Mouse (Mus musculus): ENCODE results near the gene Rsbn1l. TPM values are rescaled to one million over a fixed set of nuclear protein-coding genes. Genes with fewer than 3 reads are reported as not detected.

Rsbn1l gene
- polyA plus RNA-seq, 1 experiment from 2014 or later = 6.6 TPM

DNA sequence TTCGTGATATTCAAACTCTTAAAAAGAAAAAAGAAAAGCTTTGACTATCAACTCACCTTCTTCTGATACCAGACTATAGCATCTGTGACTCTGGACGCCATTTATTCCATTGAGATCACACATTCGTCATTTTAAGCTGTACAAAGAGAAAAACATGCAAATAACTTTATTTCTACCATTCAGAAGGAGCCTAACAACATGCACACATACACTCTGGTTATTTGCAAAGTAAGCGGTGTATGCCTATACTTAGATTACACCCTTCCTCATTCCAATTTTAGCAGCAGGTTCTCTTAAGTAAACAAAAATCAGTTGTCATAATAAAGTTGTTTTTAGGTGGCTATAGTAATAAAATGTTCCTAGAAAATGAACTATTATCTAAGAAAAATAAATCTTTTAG is 101.1 kb downstream of the Rsbn1l start:
- H3K27me3 ChIP-seq (replicated peaks) = no peaks in the 10 kb centered on the region
- H3K4me2 ChIP-seq = no peak overlapping the region
- H3K4me3 ChIP-seq = no peak overlapping the region
- 75% methylated on average over 4 of the region's 4 CpGs for WGBS (ENCODE audit: insufficient replicate concordance)
- peaks cover 11% of the 10 kb centered on the region for H3K36me3 ChIP-seq
- H3K4me1 ChIP-seq = no peaks in the 10 kb centered on the region
- H3K9ac ChIP-seq = no peak overlapping the region
- no peak for ATAC-seq
- H3K27ac ChIP-seq = no peak overlapping the region
- no peaks in the 10 kb centered on the region for H3K9me3 ChIP-seq (replicated peaks)

DNA sequence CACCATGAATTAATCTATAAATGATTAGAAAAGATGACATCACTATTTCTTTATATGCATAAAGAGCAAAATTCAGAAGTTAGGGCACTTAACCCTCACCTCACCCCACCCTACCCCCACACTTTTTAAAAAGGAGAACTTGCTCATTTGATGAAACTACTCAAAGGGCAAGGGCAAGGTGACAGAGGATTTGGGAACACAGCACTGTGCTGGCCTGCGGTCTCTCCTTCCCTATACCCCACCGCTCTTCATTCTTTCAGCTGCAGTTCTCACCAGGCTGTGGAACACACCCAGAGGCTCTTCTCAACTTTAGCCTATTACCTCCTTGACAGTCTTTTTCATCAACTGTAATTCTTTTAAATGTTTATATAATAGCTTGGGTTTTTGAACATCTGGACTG is 109.2 kb downstream of the Rsbn1l start:
- ATAC-seq = no peak
- no peaks in the 10 kb centered on the region for H3K36me3 ChIP-seq
- H3K4me3 ChIP-seq = no peak overlapping the region
- no peak overlapping the region for H3K4me2 ChIP-seq
- H3K27me3 ChIP-seq (replicated peaks) = no peaks in the 10 kb centered on the region
- H3K27ac ChIP-seq = no peak overlapping the region
- no peaks in the 10 kb centered on the region for H3K9me3 ChIP-seq (replicated peaks)
- no peak overlapping the region for H3K9ac ChIP-seq
- H3K4me1 ChIP-seq = peaks cover 25% of the 10 kb centered on the region
- 89% methylated on average over 2 of the region's 2 CpGs for WGBS (ENCODE audit: insufficient replicate concordance)

DNA sequence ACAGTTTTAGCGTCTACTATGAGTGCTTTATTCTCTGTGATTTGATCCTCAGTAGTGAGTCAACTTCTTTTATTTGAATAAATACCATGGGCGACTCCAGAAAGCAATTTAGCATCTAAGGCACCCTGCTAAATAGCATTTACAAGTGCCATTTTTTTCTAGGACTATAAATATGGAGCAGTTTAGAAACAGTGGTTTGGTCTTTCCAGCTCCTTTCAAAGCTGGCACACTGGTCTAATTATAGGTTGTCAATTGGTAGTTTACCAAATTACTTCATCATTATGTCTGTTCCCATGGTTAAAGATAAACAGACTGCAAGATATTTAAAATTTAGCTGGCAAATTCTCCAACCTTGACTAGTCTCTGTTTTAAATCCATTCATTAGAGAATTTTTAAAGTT is 112.4 kb downstream of the Rsbn1l start:
- Histone ChIP-seq H3K4me3 (no peak overlapping the region), H3K27ac (no peak overlapping the region), H3K4me1 (peaks cover 25% of the 10 kb centered on the region), H3K9me3 (replicated peaks) (no peaks in the 10 kb centered on the region), H3K27me3 (replicated peaks) (no peaks in the 10 kb centered on the region), H3K36me3 (no peaks in the 10 kb centered on the region), H3K4me2 (no peak overlapping the region), H3K9ac (no peak overlapping the region)
- ATAC-seq = no peak
- 73% methylated on average over 2 of the region's 2 CpGs for WGBS (ENCODE audit: insufficient replicate concordance)

DNA sequence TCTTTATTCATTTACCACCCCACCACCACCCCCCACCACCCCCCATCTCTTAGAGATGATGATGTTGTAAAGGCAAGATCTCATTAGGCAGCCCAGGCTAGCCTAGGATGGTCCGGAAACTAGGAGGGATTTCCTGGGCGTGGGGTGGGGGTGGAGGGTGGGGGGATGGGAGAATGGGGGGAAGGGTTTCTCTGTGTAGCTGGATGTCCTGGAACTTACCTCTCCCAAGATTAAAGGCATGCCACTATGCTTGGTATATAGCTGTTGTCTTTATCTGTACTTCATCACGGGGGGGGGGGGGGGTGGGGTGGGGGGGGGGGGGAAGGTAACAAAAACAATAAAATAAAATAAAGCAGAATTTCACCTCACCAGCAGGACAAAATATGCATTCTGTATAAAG is 112.8 kb downstream of the Rsbn1l start:
- no peak for ATAC-seq
- H3K4me2 ChIP-seq = no peak overlapping the region
- peaks cover 25% of the 10 kb centered on the region for H3K4me1 ChIP-seq
- H3K36me3 ChIP-seq = no peaks in the 10 kb centered on the region
- no peak overlapping the region for H3K27ac ChIP-seq
- 54% methylated on average over 2 of the region's 3 CpGs for WGBS (ENCODE audit: insufficient replicate concordance)
- no peak overlapping the region for H3K4me3 ChIP-seq
- no peaks in the 10 kb centered on the region for H3K27me3 ChIP-seq (replicated peaks)
- no peak overlapping the region for H3K9ac ChIP-seq
- H3K9me3 ChIP-seq (replicated peaks) = no peaks in the 10 kb centered on the region

Other genes with a start within 250 kb of the Rsbn1l start
- gene Phtf2, start 74.3 kb downstream of the Rsbn1l start, polyA plus RNA-seq (2016; fragmentation: Nextera tagmentation; extraction: Ambion mirVana) = 11.6 and 11.9 TPM in 2 replicates
- gene Tmem60, start 74.2 kb downstream of the Rsbn1l start, polyA plus RNA-seq (2016; fragmentation: Nextera tagmentation; extraction: Ambion mirVana) = 38.2 and 42.6 TPM in 2 replicates
- gene Ptpn12, start 99.5 kb upstream of the Rsbn1l start, polyA plus RNA-seq (2016; fragmentation: Nextera tagmentation; extraction: Ambion mirVana) = 16.9 and 17.1 TPM in 2 replicates
- gene Gsap, start 229.9 kb upstream of the Rsbn1l start, polyA plus RNA-seq (2016; fragmentation: Nextera tagmentation; extraction: Ambion mirVana) = 2.6 and 2.7 TPM in 2 replicates